Mouse (Mus musculus) olfactory bulb, adult 2 months (tissue): Measurements from ENCODE around the gene Kcne4.
"Not testable (repeated sequence)": the region's sequence is repeated elsewhere in the genome, so short reads cannot be mapped to it uniquely, and the experiment has no call there.

ENCODE experiments used
- CTCF ChIP-seq: fragments of 200-500 bp; IDR thresholded peaks from 2 replicates; pipeline ENCODE4 v1.5.1; 2012; ENCODE audit warnings: low read depth, mild to moderate bottlenecking, low read length, moderate library complexity; ENCODE audit not compliant: insufficient read depth
- POLR2A ChIP-seq: fragments of 200-500 bp; IDR thresholded peaks from 2 replicates; pipeline ENCODE4 v1.6.1; 2012; ENCODE audit warnings: mild to moderate bottlenecking, low read depth, low read length, moderate library complexity; ENCODE audit not compliant: insufficient read depth

DNA sequence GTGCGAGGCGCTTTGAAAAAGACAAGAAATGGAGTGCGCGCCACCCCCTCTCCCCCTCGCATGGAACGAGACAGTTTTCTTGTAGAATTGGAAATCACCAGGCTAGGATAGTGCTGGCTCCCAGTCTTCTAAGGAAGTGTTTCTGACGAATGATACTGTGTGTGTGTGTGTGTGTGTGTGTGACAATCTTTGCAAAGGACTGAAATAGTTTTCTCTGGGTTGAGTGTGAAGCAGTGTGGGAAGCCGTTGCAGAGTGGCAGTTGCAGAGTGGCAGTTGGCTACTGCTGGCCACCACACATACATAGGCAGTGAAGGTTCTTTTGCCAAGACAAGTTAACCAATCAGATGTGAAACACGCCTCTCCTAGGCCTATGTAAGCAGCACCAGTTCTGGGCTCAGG, 31.6 kb upstream of the Kcne4 start:
- not testable (repeated sequence) for TF ChIP-seq CTCF, POLR2A
